Mouse (Mus musculus) C2C12 (cell line): ENCODE measurements at regions not wholly inside any gene's neighbourhood (a gene's known extent, or its start where the extent isn't known, plus 50 kb on each side); places are given as distances from the start of the nearest gene placed in this dataset.

Experiments used
- CTCF ChIP-seq: IDR thresholded peaks from one replicate; pipeline ENCODE4 v1.5.1; 2011; ENCODE audit not compliant: control insufficient read depth, insufficient read depth, insufficient read length
- MAX ChIP-seq: IDR thresholded peaks from one replicate; pipeline ENCODE4 v1.6.1; 2011; ENCODE audit warnings: mild to moderate bottlenecking, control low read depth
- MYOD1 ChIP-seq: IDR thresholded peaks from one replicate; pipeline ENCODE4 v1.6.1; 2011; ENCODE audit warnings: low read depth; ENCODE audit not compliant: control insufficient read depth, insufficient read length

- no peak for TF ChIP-seq MYOD1
- TF ChIP-seq CTCF = no peak
- no peak for TF ChIP-seq MAX
Measured at GRCm38 (mm10) chr15:68366816-68367215, 1866.1 kb upstream of the Lrrc6 start.
